Mouse (Mus musculus): ENCODE data around the gene Tex14. TPM values are rescaled to one million over a fixed set of nuclear protein-coding genes. Genes with fewer than 3 reads are reported as not detected.
"Not testable (repeated sequence)": the region's sequence is repeated elsewhere in the genome, so short reads cannot be mapped to it uniquely, and the experiment has no call there.

Tex14 gene
- polyA plus RNA-seq, 1 experiment = 0.48 TPM

DNA sequence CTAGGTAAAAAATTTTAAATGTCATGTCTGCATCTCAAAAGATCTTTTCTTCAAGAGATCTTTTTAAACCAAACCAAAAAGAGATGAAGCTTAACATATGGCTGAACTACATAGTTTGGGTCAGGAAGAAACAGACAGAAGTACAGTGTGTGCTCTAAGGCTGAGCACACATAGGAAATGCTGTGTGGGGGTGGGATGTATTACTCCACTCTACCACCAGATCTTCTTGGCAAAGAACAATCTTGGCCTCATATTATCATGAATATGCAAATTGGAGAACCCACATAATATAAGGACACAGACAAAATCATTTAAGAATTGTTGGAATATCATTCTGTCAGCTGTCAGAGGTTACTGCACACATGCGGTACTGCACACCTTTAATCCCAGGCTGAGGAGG, 19.2 kb upstream of the Tex14 start:
- no peak for TF ChIP-seq POLR2A (IDR thresholded peaks at IDR 0.05; ENCODE audit: extremely low read depth, insufficient read depth, low read length)
- no peak for TF ChIP-seq CTCF (IDR thresholded peaks at IDR 0.05; ENCODE audit: extremely low read depth, insufficient read depth, low read length)
- no peak overlapping the region for H3K4me3 ChIP-seq (ENCODE audit: insufficient read depth, low read length)

DNA sequence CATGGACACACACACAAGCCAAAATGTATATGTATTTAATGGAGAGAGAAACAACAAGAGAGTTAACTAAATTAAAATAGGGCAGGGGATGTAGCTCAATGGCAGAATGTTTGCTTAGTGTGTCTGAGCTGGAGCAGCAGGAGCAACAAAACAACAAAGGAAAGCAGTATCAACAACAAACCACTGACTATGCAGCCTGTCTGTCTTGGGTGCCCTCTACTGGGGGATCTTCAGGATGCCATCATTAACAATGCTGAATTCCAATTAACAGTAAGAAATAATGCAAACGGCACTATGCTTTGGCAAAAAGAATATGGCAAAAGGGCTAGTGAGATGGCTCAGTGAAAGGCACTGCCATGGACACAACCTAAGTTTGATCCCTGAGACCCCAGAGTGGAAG, 11.0 kb upstream of the Tex14 start:
- TF ChIP-seq CTCF (IDR thresholded peaks at IDR 0.05; ENCODE audit: extremely low read depth, insufficient read depth, low read length) (peak; percentile 83), POLR2A (IDR thresholded peaks at IDR 0.05; ENCODE audit: extremely low read depth, insufficient read depth, low read length) (no peak)
- no peak overlapping the region for H3K27ac ChIP-seq (ENCODE audit: insufficient read depth, low read length)

More for the DNA sequence above, 19.2 kb upstream of the Tex14 start:
- 0 out of 2 replicates have a peak, but pooled peaks cover 1% of the 10 kb centered on the region for H3K4me1 ChIP-seq (ENCODE audit: control insufficient read depth, insufficient read depth, low read length)
- no peak overlapping the region for H3K27ac ChIP-seq (ENCODE audit: insufficient read depth, low read length)

DNA sequence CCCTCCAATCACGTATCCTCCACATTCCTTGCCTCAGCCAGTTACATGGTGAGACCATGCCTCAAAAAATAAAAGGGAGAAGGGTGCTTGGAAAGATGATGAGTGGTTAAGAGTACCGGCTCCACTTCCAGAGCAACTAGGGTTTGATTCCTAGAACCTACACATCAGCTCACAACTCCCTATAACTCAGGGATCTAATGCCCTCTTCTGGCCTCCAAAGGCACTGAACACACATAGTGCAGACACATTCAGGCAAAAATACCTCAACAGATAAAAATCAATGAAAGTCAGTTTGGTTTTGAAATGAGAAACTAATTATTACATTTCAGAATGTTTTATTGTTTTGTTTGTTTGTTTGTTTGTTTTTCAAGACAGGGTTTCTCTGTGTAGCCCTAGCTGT, 6.5 kb upstream of the Tex14 start:
- no peak for TF ChIP-seq POLR2A (IDR thresholded peaks at IDR 0.05; ENCODE audit: extremely low read depth, insufficient read depth, low read length)
- no peak for TF ChIP-seq CTCF (IDR thresholded peaks at IDR 0.05; ENCODE audit: extremely low read depth, insufficient read depth, low read length)
- Histone ChIP-seq H3K4me3 (ENCODE audit: insufficient read depth, low read length) (no peak overlapping the region), H3K4me1 (ENCODE audit: control insufficient read depth, insufficient read depth, low read length) (no peaks in the 10 kb centered on the region)

More for the DNA sequence above, 11.0 kb upstream of the Tex14 start:
- Histone ChIP-seq H3K4me1 (ENCODE audit: control insufficient read depth, insufficient read depth, low read length) (no peaks in the 10 kb centered on the region), H3K4me3 (ENCODE audit: insufficient read depth, low read length) (no peak overlapping the region)

DNA sequence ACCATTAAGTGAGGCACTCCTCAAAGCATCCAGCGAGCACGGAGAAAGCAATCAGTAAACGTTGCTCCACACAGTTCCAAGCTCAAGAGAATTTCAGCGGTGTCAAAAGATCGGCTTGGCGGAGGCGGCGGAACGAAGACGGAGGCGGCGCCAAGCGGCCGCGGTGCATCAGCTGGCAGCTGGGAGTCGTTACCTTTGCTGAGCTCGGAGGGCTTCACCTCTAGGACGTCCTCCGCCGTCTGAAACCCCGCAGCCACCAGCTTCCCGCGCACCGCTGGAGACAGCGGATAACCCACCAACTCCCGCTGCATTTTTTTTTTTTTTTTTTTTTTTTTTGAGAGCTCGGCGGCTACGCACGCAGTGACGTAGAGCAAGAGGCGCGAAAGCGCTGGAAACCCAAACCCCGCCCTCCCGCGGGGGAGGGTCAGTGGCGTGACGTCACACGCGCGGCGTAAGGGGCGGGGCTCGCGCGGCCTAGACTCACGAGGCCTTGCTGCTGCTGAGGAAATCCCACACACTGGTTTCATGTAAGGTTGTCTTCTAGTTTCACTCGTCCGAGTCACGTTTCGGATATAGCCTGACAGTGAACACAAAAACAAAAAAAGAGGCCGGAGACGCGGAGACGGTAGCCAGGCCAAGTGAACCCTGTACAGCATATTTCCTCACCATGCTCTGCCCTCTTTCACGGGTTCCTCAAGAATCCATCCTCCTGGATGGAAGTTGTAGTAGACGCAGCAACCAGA, 583 bp upstream of the Tex14 start:
- H3K27ac ChIP-seq (ENCODE audit: insufficient read depth, low read length) = peak overlapping the region; percentile 72
- no peaks in the 10 kb centered on the region for H3K4me1 ChIP-seq (ENCODE audit: control insufficient read depth, insufficient read depth, low read length)
- TF ChIP-seq CTCF (IDR thresholded peaks at IDR 0.05; ENCODE audit: extremely low read depth, insufficient read depth, low read length) (no peak), POLR2A (IDR thresholded peaks at IDR 0.05; ENCODE audit: extremely low read depth, insufficient read depth, low read length) (peak; percentile 87)
- H3K4me3 ChIP-seq (ENCODE audit: insufficient read depth, low read length) = peak overlapping the region; percentile 74

More for the DNA sequence above, 6.5 kb upstream of the Tex14 start:
- no peak overlapping the region for H3K27ac ChIP-seq (ENCODE audit: insufficient read depth, low read length)

DNA sequence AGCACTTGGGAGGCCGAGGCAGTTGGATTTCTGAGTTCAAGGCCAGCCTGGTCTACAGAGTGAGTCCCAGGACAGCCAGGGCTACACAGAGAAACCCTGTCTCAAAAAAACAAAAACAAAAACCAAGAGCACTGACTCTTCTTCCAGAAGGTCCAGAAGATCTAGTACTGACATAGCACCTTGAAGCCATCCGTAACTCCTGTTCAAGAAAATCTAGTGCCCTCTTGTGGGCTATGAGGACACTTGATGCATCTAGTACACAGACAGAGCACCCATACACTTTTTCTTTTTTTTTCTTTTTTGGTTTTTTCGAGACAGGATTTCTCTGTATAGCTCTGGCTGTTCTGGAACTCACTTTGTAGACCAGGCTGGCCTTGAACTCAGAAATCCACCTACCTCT, 8.5 kb downstream of the Tex14 start:
- not testable (repeated sequence) for H3K4me3 ChIP-seq (ENCODE audit: insufficient read depth, low read length); H3K4me1 ChIP-seq (ENCODE audit: control insufficient read depth, insufficient read depth, low read length); H3K27ac ChIP-seq (ENCODE audit: insufficient read depth, low read length)

DNA sequence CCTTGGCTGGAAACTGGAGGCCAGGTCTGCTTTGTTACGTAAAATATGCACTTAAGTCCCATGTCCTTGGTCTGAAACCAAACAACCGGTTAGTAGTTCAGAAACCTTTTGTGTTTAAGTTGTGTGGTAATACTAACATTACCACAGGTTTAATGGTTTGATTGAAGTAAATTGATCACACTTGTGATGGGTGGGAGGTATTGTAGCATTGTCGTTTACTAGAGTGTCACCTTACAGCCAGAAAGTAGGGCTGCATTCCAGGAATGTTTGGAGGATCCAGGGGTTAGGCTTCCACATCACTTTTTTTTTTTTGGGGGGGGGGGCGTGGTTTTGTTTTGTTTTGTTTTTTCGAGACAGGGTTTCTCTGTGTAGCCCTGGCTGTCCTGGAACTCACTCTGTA, 11.3 kb downstream of the Tex14 start:
- H3K4me3 ChIP-seq (ENCODE audit: insufficient read depth, low read length) = no peak overlapping the region

DNA sequence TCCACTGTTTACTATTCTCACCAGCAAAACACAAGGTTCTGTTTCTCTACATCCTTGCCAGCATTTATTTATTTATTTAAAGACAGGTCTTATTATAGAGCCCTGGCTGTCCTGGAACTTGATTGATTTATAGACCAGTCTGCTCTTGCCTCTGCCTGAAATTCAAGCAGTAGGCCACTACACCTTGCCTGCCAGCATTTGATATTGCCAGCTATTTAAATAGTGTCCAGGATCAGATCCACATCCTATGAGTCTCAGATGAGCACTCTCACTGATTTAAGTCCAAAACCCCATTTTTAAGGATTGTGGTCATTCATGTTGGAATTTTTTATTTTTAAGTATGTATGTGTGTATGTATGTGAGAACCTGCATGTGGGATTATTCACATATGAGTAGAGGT, 16.0 kb downstream of the Tex14 start:
- TF ChIP-seq POLR2A (IDR thresholded peaks at IDR 0.05; ENCODE audit: extremely low read depth, insufficient read depth, low read length) = no peak
- no peak for TF ChIP-seq CTCF (IDR thresholded peaks at IDR 0.05; ENCODE audit: extremely low read depth, insufficient read depth, low read length)
- no peak overlapping the region for H3K27ac ChIP-seq (ENCODE audit: insufficient read depth, low read length)

More for the DNA sequence above, 11.3 kb downstream of the Tex14 start:
- TF ChIP-seq CTCF (IDR thresholded peaks at IDR 0.05; ENCODE audit: extremely low read depth, insufficient read depth, low read length) (no peak), POLR2A (IDR thresholded peaks at IDR 0.05; ENCODE audit: extremely low read depth, insufficient read depth, low read length) (no peak)
- H3K4me1 ChIP-seq (ENCODE audit: control insufficient read depth, insufficient read depth, low read length) = no peaks in the 10 kb centered on the region
- H3K27ac ChIP-seq (ENCODE audit: insufficient read depth, low read length) = no peak overlapping the region

GRCm38 (mm10) chr11:87421760-87422201, 16.9 kb downstream of the Tex14 start:
- TF ChIP-seq CTCF (IDR thresholded peaks at IDR 0.05; ENCODE audit: extremely low read depth, insufficient read depth, low read length) = no peak
- no peak for TF ChIP-seq POLR2A (IDR thresholded peaks at IDR 0.05; ENCODE audit: extremely low read depth, insufficient read depth, low read length)
- Histone ChIP-seq H3K27ac (ENCODE audit: insufficient read depth, low read length) (no peak overlapping the region), H3K4me1 (ENCODE audit: control insufficient read depth, insufficient read depth, low read length) (no peaks in the 10 kb centered on the region; the same call in 1 of the 2 replicates), H3K4me3 (ENCODE audit: insufficient read depth, low read length) (0 out of 2 replicates have a peak overlapping the region, but pooled peaks have one; percentile 1)

More for the DNA sequence above, 16.0 kb downstream of the Tex14 start:
- no peak overlapping the region for H3K4me3 ChIP-seq (ENCODE audit: insufficient read depth, low read length)
- H3K4me1 ChIP-seq (ENCODE audit: control insufficient read depth, insufficient read depth, low read length) = no peaks in the 10 kb centered on the region; the same call in 1 of the 2 replicates

DNA sequence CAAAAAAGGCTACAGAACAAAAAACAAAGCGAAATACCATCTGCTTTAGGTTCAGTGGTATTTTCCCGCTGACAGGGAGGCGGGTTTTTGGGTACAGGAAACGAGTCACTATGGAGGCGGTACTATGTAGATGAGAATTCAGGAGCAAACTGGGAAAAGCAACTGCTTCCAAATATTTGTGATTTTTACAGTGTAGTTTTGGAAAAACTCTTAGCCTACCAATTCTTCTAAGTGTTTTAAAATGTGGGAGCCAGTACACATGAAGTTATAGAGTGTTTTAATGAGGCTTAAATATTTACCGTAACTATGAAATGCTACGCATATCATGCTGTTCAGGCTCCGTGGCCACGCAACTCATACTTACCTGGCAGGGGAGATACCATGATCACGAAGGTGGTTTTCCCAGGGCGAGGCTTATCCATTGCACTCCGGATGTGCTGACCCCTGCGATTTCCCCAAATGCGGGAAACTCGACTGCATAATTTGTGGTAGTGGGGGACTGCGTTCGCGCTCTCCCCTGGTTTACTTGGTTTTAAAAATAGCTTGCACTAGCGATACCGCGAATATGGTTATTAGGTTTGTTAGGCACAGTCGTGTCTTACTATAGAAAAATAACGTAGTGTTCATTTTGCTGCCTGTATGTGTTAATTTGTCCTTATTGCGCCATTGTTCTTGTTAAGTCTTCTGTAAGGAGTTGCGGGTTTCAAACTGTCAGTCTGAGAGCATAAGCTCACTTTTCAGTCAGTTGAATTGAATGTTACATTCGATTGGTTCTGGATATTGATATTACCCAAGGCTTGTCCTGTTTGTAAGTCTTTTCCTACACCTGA, 17.9 kb downstream of the Tex14 start:
- TF ChIP-seq POLR2A (IDR thresholded peaks at IDR 0.05; ENCODE audit: extremely low read depth, insufficient read depth, low read length) (peak; percentile 99), CTCF (IDR thresholded peaks at IDR 0.05; ENCODE audit: extremely low read depth, insufficient read depth, low read length) (no peak)
- Histone ChIP-seq H3K4me1 (ENCODE audit: control insufficient read depth, insufficient read depth, low read length) (no peaks in the 10 kb centered on the region; the same call in 1 of the 2 replicates), H3K27ac (ENCODE audit: insufficient read depth, low read length) (no peak overlapping the region), H3K4me3 (ENCODE audit: insufficient read depth, low read length) (0 out of 2 replicates have a peak overlapping the region, but pooled peaks have one; percentile 1)

Data from cortical plate, adult 2 months (tissue).